Mouse (Mus musculus) lung, embryonic 16.5 days (tissue): ENCODE results near the gene Eif4b. TPM values are rescaled to one million over a fixed set of nuclear protein-coding genes. Genes with fewer than 3 reads are reported as not detected.

Experiments used
- ATAC-seq: fragments of 200-750 bp; cut with Nextera tagmentation; 2 replicates; pipeline ENCODE4 v1.8.0; 2017; ENCODE audit warnings: low read depth, mild to moderate bottlenecking, moderate library complexity
- H3K27ac ChIP-seq: fragments of 300-500 bp; sonication (generic); 2 replicates; pipeline ENCODE4 v1.5.1; 2014; ENCODE audit warnings: mild to moderate bottlenecking, control low read depth, low read length
- H3K27me3 ChIP-seq: fragments of 300-500 bp; sonication (generic); 2 replicates; pipeline ENCODE4 v1.6.1; 2014; ENCODE audit warnings: low read depth, low read length, mixed read lengths; ENCODE audit not compliant: control insufficient read depth, insufficient read depth
- H3K36me3 ChIP-seq: fragments of 300-500 bp; sonication (generic); 2 replicates; pipeline ENCODE4 v1.6.1; 2014; ENCODE audit warnings: low read length; ENCODE audit not compliant: control insufficient read depth, insufficient read depth
- H3K4me1 ChIP-seq: fragments of 300-500 bp; sonication (generic); replicated peaks from 2 replicates; pipeline ENCODE4 v1.6.1; 2014; ENCODE audit warnings: low read length, mixed read lengths; ENCODE audit not compliant: control insufficient read depth, insufficient read depth
- H3K4me2 ChIP-seq: fragments of 300-500 bp; sonication (generic); 2 replicates; pipeline ENCODE4 v1.6.1; 2014; ENCODE audit warnings: low read depth, low read length, control low read depth
- H3K4me3 ChIP-seq: fragments of 300-500 bp; sonication (generic); 2 replicates; pipeline ENCODE4 v1.5.1; 2014; ENCODE audit warnings: mild to moderate bottlenecking, low read length, control low read depth
- H3K9ac ChIP-seq: fragments of 300-500 bp; sonication (generic); 2 replicates; pipeline ENCODE4 v1.6.1; 2014; ENCODE audit warnings: low read length, control low read depth
- H3K9me3 ChIP-seq: fragments of 300-500 bp; sonication (generic); 2 replicates; pipeline ENCODE4 v1.6.1; 2016; ENCODE audit warnings: low read length; ENCODE audit not compliant: control insufficient read depth
- WGBS: fragments of 180-500 bp; shearing (Covaris S2); extraction: QIAGEN DNeasy Blood & Tissue Kit; methylation state at CpG from one replicate; pipeline ENCODE4 v1.1.7; 2014; 5-methylcytosine and 5-hydroxymethylcytosine counted together
- polyA plus RNA-seq: library from polyadenylated mRNA; unstranded; fragments of >200 nt; fragmentation: Nextera tagmentation; extraction: Ambion mirVana; gene quantifications from 2 replicates; pipeline ENCODE4 v1.2.1, GENCODE M21; 2015

The Eif4b gene
- polyA plus RNA-seq, 1 experiment from 2014 or later, result 123 TPM

DNA sequence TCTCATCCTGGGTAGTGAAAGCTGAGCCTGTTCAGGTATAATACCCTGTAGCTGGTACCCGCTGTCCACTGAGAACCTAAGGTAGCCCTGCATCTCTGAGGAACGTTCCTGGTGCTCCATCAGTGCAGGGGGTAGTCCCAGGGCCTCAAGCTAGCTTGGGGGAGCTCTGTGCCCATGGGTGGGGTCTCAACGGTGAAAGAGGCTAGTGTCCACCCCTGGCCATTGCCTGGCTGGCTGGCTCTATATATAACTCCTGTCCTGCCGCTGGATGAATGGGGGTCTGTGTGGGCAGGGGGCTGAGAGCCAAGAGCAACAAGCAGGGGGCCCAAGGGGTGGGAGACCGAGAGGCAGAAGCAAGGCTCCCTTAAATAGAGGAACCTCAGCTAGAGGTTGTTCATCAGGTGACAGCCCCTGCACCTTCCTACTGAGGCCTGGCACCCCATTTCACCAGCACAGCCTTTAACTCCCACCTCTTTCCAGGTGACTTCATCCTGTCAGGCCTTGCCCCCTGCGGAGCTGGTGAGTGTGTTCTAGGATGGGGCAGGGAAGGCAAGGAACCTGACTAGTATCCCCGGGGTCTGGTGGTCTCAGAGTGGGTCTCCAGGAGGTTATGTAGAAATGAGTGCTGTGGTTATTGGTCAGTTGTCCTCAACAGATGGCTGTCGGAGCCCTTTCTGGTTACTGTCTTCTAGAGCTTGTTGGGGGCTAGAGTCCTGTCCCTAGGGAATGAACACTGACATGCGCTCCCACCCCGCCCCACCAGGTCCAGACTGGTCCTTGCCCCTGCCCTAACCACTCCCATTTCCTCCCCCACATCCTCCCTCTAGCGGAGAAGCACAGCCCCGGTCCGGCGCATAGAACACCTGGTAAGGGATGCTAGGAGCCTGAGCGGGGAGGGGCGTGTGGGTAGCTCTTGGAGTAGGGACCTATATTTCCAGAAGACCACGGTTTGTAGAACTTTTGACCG is 32.5 kb downstream of the Eif4b start:
- Histone ChIP-seq H3K4me1 (peaks cover 72% of the 10 kb centered on the region), H3K9me3 (no peaks in the 10 kb centered on the region), H3K27me3 (no peaks in the 10 kb centered on the region), H3K4me2 (peak overlapping the region; percentile 33), H3K36me3 (peaks cover 17% of the 10 kb centered on the region), H3K4me3 (peak overlapping the region; percentile 0; the same call in 1 of the 2 replicates), H3K9ac (peak overlapping the region; percentile 42), H3K27ac (peak overlapping the region; percentile 50)
- 39% methylated on average over 18 of the region's 18 CpGs for WGBS
- no peak for ATAC-seq

DNA sequence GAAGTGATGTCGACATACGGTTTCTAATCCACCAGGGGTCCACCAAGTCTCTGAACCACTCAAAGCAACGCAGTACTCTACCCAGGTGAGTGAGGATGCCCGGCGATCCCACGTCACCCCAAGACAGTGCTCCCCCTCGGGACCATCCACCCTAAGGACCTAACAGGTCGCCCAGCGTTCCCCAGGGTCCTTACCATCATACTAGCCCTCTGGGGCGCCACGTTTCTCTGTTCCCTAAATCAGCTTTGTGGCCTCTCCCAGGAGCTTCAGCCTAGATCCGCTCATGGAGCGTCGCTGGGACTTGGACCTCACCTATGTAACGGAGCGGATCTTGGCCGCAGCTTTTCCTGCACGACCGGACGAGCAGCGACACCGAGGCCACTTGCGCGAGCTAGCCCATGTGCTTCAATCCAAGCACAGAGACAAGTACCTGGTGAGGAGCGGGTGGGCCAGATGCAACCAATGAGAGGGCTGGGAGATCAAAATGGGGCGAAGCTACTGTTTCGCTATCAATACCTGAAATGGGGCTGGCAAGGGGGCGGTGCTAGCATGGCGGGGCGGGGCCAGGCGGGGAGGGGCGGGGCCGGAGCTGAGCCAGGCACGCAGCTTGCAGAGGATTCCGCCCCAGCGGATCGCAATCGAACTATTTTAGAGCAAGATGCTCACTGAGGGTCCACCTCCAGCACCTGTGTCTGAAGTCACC is 33.3 kb downstream of the Eif4b start:
- Histone ChIP-seq H3K4me2 (peak overlapping the region; percentile 33), H3K36me3 (peaks cover 22% of the 10 kb centered on the region), H3K4me1 (peaks cover 63% of the 10 kb centered on the region), H3K27me3 (no peaks in the 10 kb centered on the region), H3K4me3 (0 out of 2 replicates have a peak overlapping the region, but pooled peaks have one; percentile 6), H3K27ac (no peak overlapping the region), H3K9ac (no peak overlapping the region), H3K9me3 (no peaks in the 10 kb centered on the region)
- ATAC-seq, result no peak
- 33% methylated on average over 38 of the region's 38 CpGs for WGBS

- Histone ChIP-seq H3K27me3 (no peaks in the 10 kb centered on the region), H3K4me3 (no peak overlapping the region), H3K27ac (no peak overlapping the region), H3K9ac (no peak overlapping the region), H3K36me3 (peaks cover 32% of the 10 kb centered on the region), H3K4me2 (no peak overlapping the region), H3K9me3 (no peaks in the 10 kb centered on the region), H3K4me1 (peaks cover 53% of the 10 kb centered on the region)
- no peak for ATAC-seq
- 41% methylated on average over 13 of the region's 13 CpGs for WGBS
These were observed 34.4 kb downstream of the Eif4b start for GRCm38 (mm10) chr15:102107689-102108573.

DNA sequence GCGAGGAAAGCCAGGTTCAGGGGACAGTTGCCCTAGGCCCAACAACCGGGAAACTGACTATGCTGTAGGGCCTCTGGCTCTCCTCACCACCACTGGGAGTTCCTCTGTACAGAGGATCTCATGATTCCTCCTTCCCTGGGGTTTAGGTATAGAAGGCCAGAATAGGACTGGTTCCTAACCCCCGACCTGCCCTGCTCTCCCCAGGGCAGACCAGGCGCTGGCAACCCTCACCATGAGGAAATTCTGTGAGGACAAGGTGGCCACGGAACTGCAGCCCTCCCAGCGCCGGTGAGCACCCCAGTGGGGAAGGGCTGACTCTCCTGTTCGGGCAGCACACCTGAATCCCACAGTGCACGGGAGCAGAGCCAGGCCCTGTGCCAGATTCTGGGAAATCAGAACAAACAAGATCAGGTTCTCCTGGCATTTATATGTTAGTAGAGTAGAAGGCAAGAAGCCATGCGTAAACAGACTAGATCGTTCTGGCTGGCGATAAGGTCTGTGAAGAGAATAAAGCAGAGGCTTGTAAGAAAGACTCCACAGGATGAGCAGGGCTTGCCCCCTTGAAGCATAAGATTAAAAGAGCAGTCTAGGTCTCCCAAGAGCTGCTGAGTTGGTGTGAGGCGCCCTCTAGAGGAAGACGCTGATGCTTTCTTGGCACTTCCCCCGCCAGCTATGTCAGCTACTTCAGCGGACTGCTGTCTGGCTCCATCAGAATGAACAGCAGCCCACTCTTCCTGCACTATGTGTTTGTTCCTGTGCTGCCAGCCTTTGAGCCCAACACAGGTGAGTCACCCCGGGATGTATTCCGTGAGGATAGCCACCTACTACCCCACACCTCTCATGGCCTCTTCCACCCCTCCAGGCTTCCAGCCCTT is 35.3 kb downstream of the Eif4b start:
- Histone ChIP-seq H3K27me3 (no peaks in the 10 kb centered on the region), H3K4me2 (no peak overlapping the region), H3K27ac (peak overlapping the region; percentile 4; the same call in 1 of the 2 replicates), H3K4me3 (no peak overlapping the region), H3K36me3 (peaks cover 41% of the 10 kb centered on the region), H3K9ac (no peak overlapping the region), H3K4me1 (peaks cover 45% of the 10 kb centered on the region), H3K9me3 (no peaks in the 10 kb centered on the region)
- 50% methylated on average over 18 of the region's 18 CpGs for WGBS
- peak; percentile 20; the same call in 1 of the 2 replicates for ATAC-seq

DNA sequence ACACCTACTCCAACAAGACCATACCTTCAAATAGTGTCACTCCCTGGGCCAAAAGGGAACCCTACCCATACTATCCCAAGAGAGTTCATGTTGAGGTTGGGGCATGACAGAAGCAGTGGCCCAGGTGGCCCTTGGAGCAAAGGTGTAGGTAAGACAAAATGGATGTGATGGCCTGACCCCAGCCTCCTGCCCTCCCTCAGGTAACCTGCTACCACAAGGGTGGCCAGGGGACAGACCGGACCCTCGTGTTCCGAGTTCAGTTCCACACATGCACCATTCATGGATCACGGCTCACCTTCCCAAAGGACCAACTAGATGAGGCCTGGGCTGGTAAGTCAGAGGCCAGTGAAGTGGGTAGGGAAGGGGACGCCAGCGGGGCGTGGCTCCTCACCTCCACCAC is 36.7 kb downstream of the Eif4b start:
- no peak overlapping the region for H3K27ac ChIP-seq
- WGBS, result 91% methylated on average over 7 of the region's 7 CpGs
- H3K4me1 ChIP-seq, result peaks cover 31% of the 10 kb centered on the region
- no peaks in the 10 kb centered on the region for H3K9me3 ChIP-seq
- no peak overlapping the region for H3K9ac ChIP-seq
- H3K36me3 ChIP-seq, result peaks cover 44% of the 10 kb centered on the region
- H3K27me3 ChIP-seq, result no peaks in the 10 kb centered on the region
- H3K4me2 ChIP-seq, result no peak overlapping the region
- H3K4me3 ChIP-seq, result no peak overlapping the region
- ATAC-seq, result no peak

- no peak overlapping the region for H3K9ac ChIP-seq
- H3K9me3 ChIP-seq, result no peaks in the 10 kb centered on the region
- H3K4me3 ChIP-seq, result no peak overlapping the region
- H3K4me2 ChIP-seq, result no peak overlapping the region
- peaks cover 49% of the 10 kb centered on the region for H3K36me3 ChIP-seq
- ATAC-seq, result no peak
- H3K4me1 ChIP-seq, result peaks cover 27% of the 10 kb centered on the region
- H3K27ac ChIP-seq, result no peak overlapping the region
- WGBS, result 74% methylated on average over 29 of the region's 29 CpGs
- H3K27me3 ChIP-seq, result no peaks in the 10 kb centered on the region
These were observed 37.3 kb downstream of the Eif4b start for GRCm38 (mm10) chr15:102110701-102111494.

DNA sequence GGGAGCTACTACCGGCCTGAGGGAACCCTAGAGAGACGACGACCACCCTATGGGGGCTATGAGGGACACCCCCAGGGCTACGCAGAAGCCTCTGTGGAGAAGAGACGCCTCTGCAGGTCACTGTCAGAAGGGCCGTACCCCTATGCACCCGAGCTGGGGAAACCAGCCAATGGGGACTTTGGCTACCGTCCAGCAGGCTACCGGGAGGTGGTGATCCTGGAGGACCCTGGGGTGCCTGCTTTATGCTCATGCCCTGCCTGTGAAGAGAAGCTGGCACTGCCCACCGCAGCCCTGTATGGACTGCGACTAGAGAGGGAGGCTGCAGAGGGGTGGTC is 37.9 kb downstream of the Eif4b start:
- peaks cover 55% of the 10 kb centered on the region for H3K36me3 ChIP-seq
- no peaks in the 10 kb centered on the region for H3K9me3 ChIP-seq
- no peak overlapping the region for H3K9ac ChIP-seq
- H3K4me1 ChIP-seq, result peaks cover 27% of the 10 kb centered on the region
- H3K4me3 ChIP-seq, result no peak overlapping the region
- H3K27me3 ChIP-seq, result no peaks in the 10 kb centered on the region
- no peak for ATAC-seq
- no peak overlapping the region for H3K4me2 ChIP-seq
- no peak overlapping the region for H3K27ac ChIP-seq
- 80% methylated on average over 11 of the region's 11 CpGs for WGBS

DNA sequence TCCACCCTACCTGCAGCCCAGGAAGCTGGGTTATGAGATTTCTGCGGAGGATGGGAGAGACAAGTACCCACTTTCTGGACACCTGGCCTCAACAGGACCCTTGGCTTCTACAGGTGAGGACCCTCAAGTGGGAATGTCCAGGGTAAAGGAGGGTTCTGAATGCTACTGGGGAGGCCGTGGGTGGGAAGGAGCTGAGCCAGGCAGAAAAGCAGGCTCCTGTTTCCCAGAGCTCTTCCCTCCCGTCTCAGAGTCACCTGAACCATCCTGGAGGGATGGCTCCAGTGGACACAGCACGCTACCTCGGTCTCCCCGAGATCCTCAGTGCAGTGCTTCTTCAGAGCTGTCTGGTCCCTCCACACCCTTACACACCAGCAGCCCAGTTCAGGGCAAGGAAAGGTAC is 38.6 kb downstream of the Eif4b start:
- Histone ChIP-seq H3K27ac (no peak overlapping the region), H3K27me3 (no peaks in the 10 kb centered on the region), H3K4me1 (peaks cover 26% of the 10 kb centered on the region), H3K4me2 (no peak overlapping the region), H3K9ac (no peak overlapping the region), H3K4me3 (no peak overlapping the region), H3K9me3 (no peaks in the 10 kb centered on the region), H3K36me3 (peaks cover 60% of the 10 kb centered on the region)
- 92% methylated on average over 6 of the region's 6 CpGs for WGBS
- ATAC-seq, result no peak
